Mouse (Mus musculus): ENCODE data around the gene Lrrn3.

Lrrn3 gene

DNA sequence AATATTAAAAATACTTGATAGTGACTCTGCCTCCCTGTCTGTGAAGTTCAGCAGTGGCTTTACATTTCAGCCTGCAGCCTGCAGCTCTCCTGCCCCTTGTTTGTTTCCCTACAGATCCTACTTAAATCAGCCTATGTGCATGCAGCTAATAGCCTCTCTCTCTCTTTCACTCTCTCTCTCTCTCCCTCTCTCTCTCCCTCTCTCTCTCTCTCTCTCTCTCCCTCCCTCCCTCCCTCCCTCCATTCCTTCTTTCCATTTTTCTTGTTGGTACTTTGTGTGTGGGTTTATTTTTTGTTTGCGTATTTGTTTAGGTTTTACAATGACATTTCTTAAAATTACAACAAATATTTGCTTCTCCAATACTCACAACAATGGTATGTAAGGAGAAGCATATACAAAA, at the start of gene Lrrn3:
Lrrn3 (minus strand) TSS at position 101 of the 400 bp plus-strand sequence.
- 87% methylated on average over 1 of the region's 1 CpGs for WGBS

DNA sequence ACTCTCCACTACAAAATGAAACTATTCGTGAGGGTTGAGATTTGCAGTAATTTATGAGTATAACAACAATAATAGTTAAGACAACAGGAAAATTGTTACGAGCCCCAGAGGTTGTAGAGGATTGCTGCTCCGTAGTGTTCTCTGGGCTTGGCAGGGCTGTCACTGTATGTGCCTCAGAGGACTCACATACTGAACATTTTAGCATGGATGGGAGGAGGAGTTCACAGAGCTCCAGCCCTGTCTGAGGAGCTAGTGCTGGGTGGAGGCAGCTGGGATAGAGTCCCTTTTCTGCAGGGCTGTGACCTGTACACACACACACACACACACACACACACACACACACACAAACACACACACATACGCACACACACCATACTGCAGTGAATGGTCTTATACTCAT, 42.2 kb upstream of the Lrrn3 start:
- WGBS, result 92% methylated on average over 4 of the region's 4 CpGs

DNA sequence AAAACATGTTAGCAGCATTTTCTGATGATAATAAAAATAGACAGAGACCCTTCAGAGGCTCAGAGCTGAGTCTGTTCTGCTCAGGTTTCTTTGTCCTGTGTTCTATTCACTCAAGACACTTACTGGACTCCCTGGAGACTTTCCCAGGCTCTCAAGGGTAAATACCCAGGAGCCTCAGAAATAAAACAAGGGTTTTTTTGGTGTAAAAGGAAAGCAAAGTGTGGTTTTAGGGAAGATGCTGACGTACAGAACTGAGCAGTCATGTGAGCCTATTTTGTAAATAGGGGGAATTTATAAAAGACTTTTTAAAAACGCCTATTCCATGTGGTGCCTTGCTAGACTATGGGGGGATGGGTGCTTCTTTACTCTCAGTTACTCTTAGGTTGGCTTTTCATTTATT, 40.5 kb upstream of the Lrrn3 start:
- WGBS, result 57% methylated on average over 2 of the region's 2 CpGs

DNA sequence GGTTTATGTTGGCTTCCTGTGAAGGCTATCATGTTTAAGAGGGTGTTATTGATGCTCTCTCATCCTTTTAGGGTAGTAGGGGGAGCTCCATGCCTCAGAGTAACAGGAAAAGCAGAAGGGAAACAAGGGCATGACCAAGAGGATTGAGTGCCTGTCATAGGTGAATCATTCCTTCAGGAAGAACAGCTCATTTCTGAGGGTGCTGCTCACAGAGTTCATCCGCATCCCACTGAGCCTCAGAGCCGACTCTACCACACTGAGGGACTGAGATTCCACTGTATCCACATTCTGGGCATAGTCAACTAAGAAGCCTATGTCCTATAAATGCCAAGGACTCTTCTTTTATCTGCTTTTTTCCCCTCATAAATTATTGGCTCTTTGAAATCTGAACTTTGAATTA, 35.4 kb upstream of the Lrrn3 start:
- 89% methylated on average over 2 of the region's 2 CpGs for WGBS

DNA sequence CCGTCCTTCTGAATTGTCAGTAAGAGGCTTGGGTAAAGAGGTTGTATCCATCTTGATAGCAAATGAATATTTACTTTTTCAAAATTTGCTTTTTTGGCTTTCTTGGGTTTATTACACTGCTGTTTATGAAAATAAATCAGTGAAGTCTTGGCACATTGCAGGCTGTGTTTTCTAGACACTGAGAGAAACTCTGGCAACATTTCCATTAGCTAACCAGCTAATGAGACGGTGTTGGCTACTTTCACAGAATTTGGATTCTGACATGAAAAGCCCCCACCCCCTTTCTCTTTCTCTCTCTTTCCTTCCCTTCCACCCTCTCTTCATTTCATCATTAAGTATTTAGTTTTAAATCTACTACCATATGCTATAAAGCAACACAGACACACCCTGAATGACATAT, 34.1 kb upstream of the Lrrn3 start:
- 76% methylated on average over 2 of the region's 2 CpGs for WGBS

DNA sequence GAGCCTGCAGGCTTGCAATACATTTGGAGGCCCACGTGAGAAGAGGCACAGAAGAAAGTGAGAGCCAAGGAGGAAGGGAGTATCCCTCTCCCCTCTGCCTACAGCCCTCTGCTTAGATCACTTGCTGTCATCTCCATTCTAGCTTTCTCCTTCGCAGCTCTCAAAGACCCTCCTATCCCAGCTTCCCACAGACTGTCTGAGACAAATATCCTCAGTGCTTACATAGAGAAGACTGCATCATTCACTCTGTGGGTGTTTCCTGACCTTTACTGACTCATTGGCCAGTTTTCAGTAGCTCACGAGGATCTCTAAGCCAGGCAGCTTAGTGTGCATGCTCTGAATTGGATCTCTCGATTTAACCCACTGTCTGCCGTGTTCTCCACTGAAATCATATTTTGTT, 32.7 kb upstream of the Lrrn3 start:
- WGBS, result 58% methylated on average over 5 of the region's 5 CpGs

DNA sequence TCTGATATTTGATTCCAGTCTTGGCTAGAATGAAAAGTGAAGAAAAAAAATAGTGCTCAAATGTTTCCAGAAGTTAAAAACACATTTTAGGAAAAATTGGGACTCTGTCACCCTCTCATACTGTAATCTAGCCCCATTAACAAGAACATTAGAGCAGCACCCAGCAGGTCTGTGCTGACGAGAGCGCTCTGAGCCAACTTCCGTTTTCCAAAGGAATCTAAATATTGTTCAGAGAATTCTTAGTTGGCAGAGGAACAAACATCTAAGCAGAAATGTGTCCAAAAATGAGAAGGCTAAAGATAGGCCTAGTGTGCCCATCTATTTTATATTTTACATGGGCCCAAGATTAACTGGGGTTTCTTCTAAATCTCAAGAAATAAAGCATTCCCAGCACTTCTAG, 24.4 kb upstream of the Lrrn3 start:
- WGBS, result 35% methylated on average over 3 of the region's 3 CpGs

DNA sequence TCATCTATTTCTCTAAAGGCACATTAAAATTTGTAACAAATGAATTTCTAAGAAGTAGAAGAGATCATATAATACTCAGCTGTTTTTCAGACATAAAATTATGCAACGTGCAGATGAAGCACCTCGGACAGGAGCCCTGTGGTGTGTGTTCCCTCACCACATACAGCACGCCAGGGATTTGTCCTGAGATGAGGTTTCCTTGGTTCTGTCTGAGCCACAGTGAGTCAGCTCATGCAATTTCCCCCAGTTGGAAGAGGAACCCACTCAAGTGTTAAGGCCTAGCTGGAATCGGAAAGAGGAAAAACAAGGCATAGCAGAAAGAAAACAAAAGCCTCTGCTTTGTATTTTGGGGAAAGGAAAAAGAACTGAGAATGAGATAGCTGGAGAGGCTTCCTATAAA, 22.4 kb upstream of the Lrrn3 start:
- 56% methylated on average over 4 of the region's 4 CpGs for WGBS

DNA sequence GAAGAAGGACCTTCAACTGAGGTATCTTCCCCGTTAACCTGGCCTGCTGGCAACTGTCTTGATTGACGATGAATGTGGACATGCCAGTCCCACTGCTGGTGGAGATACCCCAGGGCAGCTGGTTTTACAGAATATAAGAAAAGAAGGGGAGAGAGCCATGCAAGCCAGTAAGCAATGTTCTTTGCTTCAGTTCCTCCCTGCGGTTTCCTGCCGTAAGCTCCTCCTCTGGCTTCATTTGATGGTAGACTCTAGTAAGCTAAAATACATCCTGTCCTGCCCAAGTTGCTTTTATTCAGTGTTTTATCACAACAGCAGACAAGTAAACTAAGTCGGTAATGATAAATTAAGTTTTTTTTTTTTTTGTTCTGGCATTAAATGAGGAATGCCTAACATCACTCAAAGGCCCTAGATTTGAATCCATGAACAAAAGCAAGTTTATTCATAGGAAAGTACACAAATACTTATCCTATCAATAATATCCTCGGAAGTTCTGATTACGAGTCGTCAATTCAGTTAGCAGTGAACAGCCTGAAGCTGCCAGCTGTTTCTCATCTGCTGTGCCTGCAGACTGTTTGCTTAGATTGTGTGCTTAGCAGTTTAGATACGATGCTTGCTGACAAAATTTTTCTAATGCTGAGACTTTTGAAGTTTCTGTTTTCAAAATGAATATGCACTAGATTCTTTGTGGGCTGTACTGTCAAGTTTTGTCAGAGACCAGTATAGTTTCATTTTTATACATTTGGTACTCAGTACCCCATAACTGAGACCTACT, 14.0 kb upstream of the Lrrn3 start:
- 84% methylated on average over 9 of the region's 9 CpGs for WGBS

DNA sequence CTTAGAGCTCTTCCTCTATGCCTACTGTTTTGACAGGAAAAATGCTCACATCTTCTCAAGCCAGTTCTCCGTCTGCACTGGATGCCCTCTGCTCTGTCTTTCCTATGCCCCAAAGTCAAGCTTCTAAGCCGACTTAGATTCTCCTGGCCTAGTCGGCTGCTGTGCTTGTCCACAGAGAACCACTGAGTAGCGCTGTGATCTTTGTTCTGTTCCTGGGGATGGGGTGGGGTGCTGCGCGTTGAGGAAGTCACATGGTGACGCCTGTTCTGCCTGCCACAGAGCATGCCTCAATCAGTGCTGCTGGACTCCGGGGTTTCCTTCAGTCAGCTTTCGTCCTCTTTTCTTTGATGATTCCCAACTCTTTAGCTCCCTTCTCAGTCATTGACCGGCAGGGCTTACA, 8.4 kb upstream of the Lrrn3 start:
- 61% methylated on average over 10 of the region's 10 CpGs for WGBS

DNA sequence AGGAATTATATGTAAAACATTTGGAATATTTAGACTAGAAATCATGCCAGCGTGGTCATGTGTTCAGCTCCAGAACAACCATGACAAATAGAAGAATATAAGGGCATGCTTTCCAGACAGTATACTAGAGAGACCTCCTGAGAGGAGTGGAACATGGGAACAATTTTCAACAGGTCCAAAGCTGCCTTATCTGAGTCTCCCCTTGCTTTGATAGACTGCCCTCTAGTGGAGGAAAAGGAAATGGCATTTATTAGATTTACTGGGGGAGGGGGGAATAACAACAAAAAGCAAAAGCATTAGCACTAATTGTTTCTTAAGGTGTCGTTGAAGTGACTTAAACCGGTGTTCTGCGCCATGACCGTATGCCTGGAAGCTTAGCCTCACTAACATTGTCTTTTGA, 774 bp upstream of the Lrrn3 start:
- 19% methylated on average over 5 of the region's 5 CpGs for WGBS

DNA sequence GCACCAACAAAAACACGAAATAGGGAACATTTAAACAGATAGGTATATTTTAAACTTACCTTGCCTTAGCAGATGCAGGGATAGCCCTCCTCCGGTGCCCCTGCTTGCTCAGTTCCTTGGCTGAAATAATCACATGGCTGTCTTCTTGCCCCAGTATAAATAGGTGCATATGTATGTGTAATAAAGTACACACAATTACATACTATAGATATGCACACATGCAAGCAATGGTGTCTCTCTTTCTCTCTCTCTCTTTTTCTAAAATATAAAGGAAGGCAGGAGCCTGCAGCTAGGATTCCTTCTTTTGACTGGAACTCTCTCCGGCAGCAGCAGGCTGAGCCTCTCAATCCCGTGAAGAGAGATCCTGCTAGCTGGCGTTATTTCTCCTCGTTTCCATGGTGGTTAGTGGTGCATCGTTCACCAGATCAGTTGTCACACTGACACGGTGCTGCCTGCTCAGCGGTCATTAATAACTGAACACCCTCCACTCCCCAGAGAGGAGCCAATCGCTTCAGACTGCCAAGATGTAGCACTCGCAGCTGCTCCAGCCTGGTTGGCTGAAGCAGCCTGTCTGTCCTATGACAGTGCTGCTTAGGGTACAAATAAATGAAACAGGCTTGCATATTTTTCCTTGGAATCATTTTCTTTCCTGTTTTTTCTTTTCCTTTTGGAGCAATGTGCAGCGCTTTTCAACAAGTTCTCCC, 567 bp downstream of the Lrrn3 start:
- WGBS, result 3% methylated on average over 12 of the region's 12 CpGs

DNA sequence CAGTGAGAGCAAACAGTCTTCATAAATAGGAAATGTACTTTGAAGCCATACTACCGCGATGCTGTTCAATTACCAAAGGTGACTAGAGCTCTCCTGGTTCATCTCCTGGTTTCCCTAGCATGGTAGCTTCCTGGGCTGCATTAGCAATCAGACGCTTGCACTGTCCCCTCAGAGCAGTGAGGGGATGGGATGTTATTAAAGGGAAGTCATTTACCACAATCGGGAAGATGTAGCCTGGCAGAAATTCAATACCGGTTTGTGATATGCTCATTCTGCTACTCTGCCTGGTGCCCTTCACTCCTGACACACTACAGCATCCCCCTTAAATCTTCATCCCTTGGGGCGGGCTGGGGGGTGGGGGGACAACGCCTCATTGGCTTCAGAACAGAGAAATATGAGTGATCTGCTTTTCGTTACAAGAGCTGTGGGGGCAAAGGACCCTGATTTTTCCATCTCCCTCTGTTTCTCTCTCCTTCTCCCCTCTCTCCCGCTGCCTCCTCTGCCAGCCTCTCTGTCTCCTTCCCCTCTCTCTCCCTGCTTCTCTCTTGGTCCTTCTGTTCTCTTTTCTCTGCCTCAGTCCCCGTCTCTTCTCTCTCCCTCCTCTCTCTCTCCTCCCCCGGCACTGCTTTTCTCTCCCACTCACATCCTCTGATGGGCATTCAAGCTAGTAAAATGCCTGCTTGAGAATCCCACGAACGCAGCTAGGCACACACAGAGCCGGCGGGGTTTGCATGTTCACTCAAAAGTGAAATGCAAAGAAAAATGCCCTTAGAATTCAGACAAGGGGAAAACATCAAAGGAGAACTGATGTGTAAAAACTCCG, 1.3 kb downstream of the Lrrn3 start:
- 6% methylated on average over 16 of the region's 16 CpGs for WGBS

DNA sequence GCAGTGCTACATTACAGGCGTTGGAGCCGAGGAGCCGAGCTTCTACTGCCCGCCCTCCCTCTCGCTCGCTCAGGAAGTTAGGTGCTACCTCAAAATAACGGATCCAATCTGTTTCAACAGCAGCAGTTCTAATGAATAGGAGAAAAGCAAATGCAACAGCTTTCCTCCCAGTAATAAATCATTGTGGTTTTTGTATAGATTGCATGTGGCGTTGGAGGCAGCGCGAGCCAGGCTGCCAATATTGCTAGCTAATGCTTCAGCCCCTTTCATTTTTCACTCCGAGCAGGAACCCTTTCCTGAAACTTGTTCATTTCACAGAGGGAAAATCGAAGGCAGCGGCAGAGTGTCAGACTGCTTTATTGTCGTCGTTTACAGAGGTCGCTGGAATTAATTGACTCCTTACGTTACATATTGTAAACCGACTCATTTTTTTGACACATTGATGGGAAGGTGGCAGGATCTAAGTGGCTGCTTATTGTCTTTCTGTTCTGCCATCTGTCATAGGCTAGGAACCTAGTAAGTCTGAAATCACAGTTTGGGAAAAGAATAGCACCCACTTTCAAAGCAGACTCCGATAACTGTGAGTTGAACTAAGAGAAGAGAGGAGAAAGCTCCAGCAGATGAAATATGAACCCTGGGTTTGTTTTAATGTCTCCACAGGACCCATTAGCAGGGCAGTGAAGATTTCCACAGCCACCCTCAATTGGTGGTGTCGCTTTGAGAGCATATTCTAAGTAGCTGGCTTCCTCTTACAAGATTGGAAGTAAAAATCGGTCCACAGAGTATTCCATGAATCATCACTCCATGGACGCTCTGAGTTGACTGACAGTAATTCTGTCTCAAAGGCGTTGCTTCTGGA, 2.4 kb downstream of the Lrrn3 start:
- WGBS, result 14% methylated on average over 23 of the region's 23 CpGs

DNA sequence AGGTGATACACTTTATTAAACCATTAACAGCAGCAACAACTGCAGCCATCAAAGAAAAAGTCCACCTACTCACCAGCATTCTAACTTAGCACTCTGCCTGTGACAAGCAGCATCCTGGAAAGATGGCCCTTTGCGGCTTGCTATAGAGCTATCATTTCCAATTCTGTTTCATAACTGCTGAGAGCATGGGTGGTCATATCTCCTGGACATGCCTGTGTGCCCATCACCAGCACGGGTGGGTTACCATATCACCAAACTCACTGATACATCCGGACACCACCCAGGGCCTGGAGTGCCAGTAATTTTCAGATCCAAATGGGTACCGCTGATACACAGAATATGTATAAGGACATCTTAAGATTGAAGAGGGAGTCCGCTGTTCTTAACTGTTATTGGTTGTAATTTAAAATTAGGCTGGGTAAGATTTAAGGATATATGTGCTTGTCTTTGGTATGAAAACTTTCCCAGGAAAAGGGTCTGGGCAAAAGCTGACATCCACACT, 3.1 kb downstream of the Lrrn3 start:
- WGBS, result 36% methylated on average over 5 of the region's 5 CpGs

DNA sequence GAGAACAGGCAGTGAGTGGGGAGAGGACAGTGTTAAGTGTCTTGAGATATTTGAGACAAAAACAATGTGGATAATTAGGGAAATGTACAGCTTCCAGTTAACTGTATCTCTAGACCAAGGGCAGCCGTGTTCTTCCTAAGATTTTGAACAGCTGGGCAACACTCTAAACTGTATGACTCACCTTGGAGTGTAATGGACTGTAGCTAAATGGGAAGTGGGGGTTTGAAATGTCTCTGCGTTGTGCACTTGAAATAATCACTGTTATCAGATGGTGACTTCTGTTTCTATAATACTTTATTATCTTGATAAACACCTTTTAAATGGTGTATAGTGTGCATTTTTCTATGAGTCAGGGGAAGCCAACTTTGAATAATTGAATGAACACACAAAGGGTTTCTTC, 4.7 kb downstream of the Lrrn3 start:
- 43% methylated on average over 2 of the region's 2 CpGs for WGBS

DNA sequence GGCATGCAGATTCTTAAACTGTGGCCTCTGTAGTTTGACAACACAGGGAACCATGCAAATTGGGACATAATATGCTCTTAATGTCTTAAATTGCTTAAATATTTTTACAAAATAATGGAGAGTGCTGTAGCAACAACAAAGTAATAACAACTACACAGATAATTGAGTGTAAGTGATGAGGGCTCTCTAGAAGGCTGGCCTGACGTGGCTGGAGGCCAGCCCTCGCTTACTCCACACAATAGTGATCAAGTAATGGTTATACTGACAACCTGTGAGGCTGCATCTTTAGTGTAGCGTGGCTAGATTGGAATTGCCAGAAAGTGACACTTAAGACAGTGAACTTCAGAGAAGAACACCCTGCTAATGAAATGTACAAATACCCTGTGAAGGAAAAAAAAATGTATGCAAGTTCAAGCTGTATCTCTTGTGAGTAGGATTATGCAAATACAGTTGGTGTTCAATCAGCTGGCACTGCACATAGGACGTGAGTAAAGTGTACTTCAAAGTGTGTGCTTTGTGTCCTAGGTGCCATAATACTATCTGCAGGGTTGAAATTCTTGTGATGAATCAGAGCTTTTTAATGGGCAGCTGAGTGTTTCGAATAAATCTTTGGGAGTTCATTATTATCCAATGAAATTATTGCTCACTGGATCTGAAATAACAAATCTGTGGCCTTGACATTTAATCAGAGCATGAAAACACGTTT, 17.0 kb downstream of the Lrrn3 start:
- 67% methylated on average over 6 of the region's 6 CpGs for WGBS

DNA sequence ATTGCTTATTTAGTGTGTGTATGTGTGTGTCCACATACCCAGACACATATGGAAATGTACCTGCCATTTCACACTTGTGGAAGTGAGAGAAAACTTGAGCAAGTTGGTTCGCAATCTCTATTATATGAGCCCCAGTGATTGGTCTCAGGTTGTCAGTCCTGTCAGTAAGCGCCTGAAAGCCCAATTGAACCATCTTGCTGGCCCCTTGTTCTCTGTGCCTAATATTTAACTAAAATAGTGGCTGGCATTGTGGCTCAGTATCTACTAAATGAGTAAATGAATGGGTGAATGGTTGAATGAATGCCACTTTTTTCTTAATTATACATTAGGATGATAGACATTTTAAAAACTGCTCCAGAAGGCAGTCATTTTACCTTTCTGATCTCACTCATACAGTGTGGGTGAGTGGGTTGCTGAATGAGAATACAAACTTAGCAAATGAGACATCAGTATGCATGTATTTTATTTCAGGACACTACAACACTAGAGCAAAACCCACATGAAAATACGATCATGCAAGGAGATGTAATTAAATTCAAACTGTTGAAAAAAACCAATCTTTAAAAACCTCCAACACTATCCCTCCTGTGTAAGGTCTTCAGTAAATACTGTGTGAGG, 17.7 kb downstream of the Lrrn3 start:
- 73% methylated on average over 3 of the region's 3 CpGs for WGBS

DNA sequence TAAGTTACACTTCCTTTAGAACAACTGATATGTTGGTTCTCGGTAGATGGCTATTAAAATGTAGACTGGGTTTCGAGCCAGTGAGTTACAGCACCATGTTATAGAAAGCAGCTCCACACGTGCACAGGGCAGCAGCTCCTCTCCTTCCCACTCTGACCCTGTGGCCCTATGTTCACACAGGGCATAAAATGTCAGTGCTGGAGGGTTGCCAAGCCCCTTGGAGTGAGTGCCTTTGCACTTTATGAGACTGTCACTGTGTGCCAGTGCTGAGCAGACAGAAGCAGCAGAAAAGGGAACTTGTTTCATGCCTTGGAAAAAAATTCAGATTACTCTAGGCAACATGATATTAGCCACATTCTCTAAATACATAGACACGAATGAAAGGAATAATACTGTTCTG, 47.8 kb downstream of the Lrrn3 start:
- 67% methylated on average over 4 of the region's 4 CpGs for WGBS

DNA sequence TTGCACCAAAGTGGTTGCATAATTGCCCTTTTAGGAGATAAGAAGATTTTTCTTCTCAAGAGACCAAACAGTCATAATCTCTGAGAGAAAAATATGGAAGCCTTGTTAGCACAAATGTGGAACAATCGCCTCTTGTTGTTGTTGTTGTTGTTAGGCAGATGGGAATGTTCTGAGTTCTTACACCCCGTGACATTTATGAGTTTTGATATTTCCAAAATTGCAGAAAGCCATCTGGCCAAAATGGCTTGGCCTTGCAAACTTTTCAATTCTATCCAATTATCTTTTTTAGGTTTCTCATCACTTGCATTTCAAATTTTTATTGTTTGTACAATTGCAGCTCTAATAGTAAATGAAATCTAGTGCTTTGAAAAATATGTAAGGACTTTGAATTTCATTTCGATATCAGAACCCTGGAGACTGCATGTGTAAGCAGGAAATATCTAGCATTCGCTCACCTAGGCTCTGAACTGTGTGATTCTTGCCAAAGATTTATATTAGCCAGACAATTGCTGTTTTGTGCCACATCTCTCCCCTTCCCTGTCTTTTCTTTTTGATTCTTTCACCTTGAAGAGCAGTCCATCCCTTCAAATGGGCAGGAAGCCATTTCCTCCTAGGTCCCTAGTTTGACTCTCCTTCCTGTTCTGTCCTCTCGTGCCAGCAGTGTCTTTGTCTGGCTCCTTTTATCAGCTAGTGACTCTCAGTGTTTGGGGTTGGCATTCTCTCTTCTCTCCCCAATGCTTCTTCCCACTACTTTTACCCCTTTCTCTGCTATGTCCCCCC, 49.8 kb downstream of the Lrrn3 start:
- 82% methylated on average over 5 of the region's 5 CpGs for WGBS
